Mouse (Mus musculus) hindlimb bud, embryonic 11.5 days (tissue): ENCODE results near the gene 1700007K13Rik.
"Not testable (repeated sequence)": the region's sequence is repeated elsewhere in the genome, so short reads cannot be mapped to it uniquely, and the experiment has no call there.

Experiments used
- DNase-seq: peaks from one replicate; pipeline ENCODE4 v3.0.0-alpha.2; 2012; ENCODE audit warnings: low read depth, low spot score; ENCODE audit errors: extremely low spot score

1700007K13Rik gene

DNA sequence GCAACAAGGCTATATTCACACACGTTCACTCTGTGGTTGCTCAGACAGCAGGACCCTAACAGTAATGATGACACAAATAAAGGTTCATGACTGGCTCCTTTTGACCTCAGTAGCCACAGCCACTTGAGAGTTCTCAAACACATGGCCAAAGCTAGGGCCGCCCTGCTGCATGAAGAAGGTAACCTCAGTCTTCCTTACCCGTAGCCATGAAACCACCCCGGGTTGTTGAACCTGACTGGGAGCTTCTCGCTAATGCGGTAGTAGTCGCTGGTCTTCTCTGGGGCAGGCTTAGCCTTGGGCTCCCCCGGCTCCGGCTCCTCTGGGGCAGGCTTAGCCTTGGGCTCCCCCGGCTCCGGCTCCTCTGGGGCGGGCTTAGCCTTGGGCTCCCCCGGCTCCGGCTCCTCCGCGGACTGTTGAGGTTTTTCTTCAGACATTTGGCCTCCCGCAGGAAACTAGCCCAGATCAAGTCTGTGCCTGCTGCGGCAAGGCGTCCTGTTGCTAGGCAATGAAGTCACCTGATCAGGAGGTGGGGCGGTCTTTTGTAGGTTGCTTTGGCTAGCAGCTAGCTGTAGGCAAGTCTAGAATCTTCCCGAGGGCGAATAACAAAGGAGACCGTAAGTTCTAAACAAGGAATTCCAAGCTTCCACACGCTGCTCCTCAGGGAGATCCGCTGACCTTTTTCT lies at the start of gene 1700007K13Rik:
1700007K13Rik (minus strand) TSS at position 497 of the 683 bp plus-strand sequence.
- DNase-seq, result peak; percentile 50

DNA sequence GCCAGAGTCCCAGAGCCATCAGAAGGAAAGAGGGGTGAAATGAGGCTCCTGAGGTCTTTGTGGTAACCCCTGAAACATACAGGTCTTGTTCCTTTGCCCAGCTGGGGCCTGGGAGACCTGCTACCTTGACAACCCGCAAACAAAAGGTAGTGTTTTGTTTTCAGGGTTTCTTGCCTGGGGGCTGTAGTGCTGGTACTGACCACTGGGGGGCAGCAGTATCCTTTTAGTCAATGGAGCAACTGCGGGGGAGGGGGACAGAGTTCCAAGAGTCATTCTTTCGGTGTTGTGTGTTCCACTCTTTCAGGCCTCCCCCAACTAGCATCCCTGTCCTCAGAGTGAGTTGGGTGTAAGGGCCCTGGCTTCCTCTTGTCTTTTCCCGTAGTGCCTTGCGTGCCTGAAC lies 48.4 kb upstream of the 1700007K13Rik start:
- no peak for DNase-seq

DNA sequence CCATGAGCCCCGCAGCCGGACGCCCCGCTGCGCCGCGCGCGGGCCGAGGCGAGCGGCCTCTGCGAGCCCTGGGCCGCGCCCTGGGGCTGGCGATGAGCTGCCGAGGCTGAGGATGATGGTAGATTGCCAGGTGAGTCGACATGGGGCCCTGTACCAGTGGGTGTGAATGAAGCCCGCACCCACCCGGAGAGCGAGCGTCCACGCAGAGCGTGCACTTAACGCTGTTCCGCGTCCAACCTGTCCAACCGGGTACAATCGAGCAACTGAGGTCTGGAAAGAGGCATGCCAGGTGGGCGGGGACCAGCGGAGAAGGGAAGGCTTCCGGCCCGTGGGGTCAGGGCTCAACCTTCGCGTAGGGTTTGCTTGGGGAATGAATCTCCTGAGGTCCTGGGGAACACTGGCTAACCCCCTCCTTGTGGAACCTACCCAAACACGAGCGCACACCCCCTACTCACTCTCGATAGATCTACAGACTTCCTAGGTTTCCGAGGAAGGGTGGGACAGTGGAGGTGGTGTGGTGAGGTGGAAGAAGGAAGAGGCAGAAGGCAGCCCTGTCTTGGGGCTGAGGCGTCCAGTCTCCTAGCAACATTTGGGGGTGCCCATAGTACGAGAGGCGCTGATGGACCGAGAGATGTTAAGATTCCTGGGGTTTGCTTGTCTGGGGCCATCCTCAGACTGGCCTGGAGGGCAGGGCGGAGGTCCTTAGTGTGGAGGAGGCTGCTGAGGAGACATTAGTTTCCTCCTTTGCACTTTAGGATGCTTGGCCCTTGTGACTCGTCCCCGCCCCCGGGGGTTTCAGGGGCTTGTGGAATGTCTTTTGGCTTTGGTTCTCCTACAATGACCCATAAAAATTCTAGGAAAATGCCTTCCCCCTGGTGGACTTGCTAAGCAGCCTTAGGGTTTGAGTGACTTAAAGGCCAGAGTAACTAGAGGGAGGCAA lies 47.6 kb upstream of the 1700007K13Rik start:
- no peak for DNase-seq

DNA sequence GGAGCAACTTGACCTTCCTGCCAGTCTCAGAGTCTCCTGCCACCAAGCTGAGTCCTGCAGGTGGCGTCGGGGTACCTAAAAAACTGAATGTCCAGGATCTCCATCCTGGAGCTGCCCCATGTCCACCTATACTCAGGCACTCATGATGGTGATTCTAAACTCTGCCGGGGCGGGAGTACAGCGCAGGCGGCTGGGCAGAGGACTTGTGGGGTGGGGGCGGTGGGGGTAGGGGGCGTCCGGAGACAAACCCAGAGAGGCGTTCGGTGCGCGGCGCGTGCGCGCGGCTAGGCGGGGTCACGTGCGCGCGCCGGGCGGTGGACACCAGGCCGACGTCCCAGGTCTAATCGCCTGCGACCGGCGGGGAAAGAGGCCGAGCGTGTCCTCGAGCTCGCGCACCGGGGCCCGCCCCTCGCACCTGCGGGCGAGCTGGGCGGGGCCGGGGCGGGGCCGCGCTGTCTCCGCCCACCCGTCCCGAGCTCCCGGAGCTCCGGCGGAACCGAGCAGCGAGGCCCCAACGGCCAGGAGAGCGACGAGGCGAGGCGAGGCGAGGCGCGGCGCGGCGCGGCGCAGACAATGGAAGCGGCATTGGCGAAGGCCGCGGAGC lies 46.8 kb upstream of the 1700007K13Rik start, which contains the start of gene Ralgds:
Ralgds (plus strand) TSS at position 328 of the 604 bp plus-strand sequence.
- no peak for DNase-seq

DNA sequence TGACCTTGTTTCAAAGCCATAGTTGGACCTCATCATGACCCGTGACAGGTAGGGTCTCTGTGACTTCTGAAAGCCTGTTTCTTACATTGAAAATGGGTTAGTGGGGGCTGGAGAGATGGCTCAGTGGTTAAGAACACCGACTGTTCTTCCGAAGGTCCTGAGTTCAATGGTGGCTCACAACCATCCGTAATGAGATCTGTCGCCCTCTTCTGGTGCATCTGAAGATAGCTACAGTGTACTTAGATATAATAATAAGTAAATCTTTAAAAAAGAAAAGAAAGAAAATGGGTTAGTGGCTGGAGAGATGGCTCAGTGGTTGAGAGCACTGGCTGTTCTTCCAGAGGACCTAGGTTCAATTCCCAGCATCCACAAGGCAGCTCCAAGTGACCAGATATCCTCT lies 45.5 kb upstream of the 1700007K13Rik start:
- not testable (repeated sequence) for DNase-seq

DNA sequence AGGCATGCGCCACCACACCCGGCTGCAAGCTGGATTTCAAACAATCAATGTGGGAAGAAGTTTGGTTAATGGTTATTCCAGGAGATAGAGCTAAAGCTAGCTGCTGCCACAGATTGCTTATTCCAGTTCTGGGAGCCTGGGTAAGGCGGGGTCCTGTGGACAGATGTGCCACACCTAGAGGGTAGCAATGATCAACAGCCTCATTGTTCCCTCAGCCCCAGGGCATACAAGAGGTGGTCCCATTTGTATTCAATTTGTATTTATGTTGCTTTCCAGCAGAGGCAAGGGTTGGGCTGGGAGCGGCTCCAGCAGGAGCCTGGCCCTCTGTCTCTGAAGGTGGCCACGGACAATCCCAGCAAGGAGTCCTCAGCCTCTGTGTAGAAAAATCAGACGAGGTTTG lies 40.2 kb upstream of the 1700007K13Rik start:
- DNase-seq, result no peak

DNA sequence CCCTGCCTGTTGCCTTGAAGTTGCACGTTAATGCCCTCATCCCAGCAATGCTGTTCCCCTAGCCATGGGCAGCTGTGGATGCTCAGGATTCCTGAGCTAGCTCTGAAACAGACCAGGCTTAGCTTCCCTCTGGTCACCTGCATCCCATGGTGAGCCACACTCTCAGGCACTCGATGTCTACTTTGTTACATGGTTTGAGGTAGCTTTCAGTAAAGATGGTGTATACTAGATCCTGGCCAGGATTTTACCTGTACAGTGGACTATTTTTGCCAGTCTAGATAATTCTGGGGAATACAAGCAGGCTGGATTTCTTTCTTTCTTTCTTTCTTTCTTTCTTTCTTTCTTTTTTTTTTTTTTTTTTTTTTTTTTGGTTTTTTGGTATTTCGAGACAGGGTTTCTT lies 39.7 kb upstream of the 1700007K13Rik start, which contains the start of gene Gm10134:
Gm10134 (plus strand) TSS at position 301 of the 400 bp plus-strand sequence.
- DNase-seq, result no peak

DNA sequence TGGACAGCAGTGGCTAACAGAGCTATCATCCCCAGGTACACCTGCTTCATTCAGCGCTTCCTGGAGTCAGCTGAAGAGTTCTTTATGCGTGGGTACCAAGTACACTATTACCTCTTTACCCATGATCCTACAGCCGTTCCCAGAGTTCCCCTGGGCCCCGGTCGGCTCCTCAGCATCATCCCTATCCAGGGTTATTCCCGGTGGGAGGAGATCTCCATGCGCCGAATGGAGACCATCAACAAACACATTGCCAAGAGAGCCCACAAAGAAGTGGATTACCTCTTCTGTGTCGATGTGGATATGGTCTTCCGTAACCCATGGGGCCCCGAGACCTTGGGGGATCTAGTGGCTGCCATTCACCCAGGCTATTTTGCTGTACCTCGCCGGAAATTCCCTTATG lies 38.5 kb upstream of the 1700007K13Rik start:
- no peak for DNase-seq

DNA sequence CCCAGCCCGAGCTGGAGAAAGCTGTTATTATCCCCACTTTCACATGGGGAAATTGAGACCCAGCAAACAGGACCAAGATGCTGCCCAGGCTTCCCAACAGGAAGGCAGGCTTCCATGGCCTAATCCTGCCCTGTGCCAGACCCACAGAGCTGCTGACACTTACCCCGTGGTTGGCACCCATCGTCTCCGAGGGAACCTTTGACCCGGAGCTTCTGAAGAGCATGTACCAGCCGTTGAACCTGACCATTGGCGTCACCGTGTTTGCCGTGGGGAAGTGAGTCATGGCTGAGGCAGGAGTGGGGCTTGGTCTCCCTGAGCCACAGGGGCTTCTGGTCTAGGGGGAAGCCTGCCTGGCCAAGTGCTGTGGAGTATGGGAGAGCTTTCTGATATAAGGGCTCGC lies 36.9 kb upstream of the 1700007K13Rik start:
- no peak for DNase-seq

DNA sequence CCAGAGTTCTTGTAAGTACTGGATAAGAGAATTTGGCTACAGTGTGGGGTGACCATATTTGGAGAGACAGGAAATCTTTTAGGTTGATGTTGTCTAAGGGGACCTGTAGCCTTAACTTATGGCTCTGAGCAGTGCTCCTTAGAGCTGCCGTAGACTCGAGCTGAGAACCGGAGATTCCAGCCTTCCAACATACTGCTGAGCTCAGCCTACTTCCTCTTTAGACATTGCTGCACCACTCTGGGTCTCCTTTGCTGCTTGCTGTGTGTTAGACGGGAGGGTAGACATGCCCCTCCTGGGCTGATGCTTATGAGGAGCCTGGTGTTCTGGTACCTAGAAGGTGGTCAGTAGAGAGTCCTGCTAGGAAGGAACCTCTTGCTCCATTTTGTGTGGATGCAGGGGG lies 32.3 kb upstream of the 1700007K13Rik start:
- DNase-seq, result no peak

DNA sequence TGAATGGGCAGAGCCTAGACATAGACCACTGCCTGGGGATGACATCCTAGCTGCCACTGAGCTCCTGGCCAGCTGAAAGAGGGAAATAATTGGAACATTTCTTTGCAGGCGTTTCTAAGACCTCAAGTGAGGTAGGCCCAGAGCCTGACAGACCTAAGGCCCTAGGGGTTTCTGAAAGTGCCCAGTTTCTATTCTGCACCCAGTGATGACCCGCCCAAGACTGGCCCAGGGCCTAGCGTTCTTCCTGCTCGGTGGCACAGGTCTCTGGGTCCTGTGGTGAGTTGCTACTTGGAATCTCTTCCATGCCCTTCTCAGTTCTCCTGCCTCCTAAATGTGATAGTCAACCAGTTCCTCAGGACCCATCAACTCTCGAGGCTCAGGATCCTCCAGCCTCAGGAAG lies 31.4 kb upstream of the 1700007K13Rik start:
- no peak for DNase-seq

DNA sequence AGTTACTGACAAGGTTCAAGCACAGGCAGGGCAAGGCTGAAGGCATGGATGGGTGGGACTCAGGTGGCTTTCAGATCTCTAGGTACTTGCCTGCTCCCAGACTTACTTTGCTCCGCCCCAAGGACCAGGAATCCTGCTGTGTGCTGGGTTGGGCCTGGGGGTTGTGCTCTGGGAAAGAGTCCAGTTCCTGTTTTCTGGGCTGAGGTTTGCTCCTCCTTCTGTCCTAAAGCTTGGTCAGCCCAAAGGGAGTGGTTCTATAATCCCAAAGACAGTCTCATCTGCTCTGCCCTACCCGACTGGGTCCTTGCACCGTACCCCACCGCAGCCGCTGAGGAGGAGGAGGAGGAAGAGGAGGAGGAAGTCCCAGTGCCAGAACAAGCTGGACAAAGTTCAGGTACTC lies 30.5 kb upstream of the 1700007K13Rik start, which contains the start of gene Gbgt1:
Gbgt1 (plus strand) TSS at position 221 of the 400 bp plus-strand sequence.
- no peak for DNase-seq

DNA sequence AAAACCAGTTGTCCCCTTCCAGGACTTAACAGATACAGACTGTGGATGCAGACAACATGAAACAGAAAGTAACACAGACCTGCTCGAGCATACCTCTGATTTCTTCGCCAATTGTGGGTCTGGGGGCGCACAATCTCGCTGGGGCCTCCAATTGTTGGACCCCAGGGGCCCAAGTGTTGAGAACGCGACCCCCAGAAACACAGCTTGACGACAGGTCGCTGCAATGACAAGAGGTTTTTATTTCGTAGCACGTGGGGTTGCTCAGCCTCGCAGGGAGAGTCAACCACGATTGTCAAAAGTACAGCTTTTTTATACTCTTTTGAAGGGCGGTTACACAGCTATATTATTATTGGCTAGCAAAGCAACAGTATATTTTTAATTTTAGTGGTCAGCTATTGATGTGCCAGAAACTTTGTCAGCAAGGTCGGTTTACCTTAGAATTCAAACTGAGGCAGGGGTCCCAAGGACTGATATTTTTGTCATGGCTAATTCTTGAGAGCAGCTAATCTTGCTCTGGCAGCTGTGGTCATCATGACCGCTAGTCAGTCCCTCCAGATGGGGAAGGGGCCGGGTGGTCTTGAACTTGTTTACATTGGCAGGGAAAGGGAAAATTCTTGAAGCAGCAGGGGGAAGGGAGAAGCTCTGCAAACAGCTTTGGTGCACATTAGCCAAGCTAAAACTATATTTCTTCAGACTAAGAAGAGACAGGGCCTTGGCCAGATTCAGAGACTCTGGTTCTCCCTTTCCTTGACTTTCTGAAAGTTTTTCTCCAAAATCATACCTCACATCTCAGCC lies 29.9 kb upstream of the 1700007K13Rik start:
- no peak for DNase-seq

DNA sequence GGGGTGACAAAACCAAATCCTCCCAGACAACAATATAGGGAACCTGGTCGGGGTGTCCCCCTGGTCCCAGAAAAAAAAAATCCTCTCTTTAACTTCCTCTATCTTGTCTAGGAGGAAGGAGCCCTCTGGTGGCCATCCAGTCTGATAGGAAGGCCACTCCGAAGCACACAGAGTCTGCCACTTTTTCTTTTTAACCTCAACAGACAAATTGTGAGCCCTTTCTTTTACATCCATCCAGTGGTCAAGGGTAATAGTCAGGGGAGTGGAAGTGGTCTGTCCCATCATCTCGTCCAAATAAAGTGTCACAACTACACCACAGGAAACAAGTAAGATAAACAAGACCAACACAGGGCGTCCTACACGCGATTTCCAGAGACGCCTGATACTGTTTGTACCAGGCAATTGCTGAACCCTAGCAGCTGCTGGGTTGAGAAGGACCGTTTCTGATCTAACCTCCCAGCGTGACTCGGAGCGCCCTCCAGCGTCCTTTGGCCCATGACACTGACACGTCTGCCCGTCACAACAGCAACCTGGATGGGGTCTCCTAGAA lies 29.1 kb upstream of the 1700007K13Rik start:
- DNase-seq, result no peak

DNA sequence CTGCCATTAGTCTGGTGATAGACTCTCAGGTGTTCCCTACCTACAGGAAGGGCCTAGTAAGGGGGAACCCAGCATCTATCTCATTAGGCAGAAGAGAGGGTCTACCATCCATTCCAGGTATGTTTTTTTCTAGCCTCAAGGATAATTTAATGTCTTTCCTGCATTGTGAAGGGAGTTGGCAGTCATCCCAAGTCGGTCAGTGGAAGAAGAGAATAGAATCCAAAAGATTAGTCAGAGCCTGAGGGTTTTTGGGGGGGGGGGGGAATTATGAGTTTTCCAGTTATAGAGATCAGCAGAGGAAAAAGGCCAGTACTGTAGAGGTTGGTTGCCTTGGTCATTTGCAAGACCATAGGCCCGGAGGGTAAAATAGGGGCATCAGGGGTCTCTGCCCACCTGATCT lies 28.4 kb upstream of the 1700007K13Rik start:
- DNase-seq, result no peak

DNA sequence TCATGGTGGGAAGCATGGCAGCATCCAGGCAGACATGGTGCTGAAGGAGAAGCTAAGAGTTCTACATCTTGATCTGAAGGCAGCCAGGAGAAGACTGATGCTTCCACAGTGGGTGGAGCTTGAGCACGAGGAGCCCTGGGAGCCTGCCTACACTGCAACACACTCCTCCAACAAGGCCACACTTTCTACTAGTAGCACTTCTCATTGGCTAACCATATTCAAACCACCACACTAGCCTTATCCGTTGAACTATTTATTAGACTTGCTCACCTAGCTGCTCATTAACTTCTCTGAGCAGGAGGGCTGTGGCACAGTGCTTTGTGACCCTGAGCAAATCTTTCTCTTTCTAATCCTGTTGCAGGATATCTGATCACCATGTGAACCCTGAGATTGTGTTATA lies 17.7 kb upstream of the 1700007K13Rik start:
- no peak for DNase-seq

DNA sequence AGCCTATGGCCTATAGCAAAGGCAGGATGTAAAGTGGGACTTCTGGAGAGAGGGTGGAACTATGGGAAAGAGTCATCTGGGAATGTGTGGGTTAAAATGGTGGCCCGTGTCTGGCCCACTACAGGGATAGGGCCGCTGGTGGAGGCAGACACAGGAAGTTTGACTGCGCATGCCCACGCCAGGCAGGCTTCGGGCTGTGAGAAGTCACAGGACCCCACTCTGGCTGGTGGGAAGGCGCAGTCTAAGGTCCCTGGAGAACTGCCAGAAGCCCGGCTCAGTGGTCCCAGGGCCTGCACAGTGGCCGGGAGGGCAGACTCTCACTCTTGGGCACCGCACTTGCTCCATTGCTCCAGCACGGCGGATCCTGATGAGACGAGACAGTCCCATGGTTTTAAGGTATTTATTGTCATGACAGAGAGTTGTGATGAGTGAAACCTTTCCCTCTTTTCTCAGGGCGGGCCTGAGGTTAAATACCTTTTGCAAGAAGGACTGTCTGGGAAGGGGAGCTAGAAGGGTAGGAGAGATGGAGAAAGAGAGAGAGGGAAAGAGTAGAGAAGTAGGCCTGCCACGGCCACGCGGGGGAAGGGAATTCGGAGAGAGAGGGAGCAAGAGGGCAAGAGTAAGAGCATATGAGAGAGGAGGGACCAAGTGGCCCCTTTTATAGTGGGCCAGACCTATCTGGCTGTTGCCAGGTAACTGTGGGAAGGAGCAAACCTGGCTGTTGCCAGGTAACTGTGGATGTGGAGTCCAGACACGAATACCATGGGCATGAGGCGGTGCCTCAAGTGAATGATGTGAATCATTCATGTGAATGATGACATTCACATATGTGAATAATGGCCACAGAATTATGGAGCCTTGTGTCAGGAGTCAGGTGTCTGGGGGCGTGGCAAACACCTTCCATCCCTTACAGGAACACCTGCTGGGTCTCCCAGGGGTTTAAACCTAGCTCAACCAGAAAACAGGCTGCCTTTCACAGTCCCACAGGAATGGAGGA lies 13.4 kb upstream of the 1700007K13Rik start:
- no peak for DNase-seq

DNA sequence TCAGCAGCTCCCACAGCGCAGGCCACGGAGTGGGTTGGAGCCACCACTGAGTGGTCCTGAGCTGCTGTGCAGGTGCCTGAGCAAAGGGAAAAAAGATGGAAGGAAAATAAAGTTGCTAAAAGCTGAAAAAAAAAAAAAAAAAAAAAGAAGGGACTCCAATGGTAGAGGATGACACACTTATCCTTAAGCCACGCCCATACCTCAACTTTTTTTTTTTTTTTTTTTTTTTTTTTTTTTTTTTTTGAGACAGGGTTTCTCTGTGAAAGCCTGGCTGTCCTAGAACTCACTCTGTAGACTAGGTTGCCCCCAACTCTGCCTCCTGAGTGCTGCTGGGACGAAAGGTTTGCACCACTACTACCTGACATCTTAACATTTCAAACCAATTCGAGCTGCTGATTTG lies 11.9 kb upstream of the 1700007K13Rik start:
- not testable (repeated sequence) for DNase-seq

DNA sequence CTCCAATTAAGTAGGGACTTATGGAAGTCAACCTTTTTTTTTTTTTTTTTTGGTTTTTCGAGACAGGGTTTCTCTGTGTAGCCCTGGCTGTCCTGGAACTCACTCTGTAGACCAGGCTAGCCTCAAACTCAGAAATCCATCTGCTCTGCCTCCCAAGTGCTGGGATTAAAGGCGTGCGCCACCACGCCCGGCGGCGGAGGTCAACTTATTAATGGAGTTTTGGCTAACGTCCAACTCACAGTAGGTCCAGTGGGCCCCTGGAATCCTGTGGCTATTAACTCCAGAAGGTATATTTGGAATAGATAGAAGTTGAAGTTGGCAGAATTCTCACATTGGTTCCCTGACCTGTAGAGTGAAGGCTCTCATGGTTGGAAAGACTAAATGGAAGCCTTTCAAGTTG lies 5.9 kb upstream of the 1700007K13Rik start:
- DNase-seq, result not testable (repeated sequence)
